Comparison of ENCODE assay signal across 8 mouse cellular contexts in genomic region chr13:92041584-92042563, GRCm38 (mm10).
DNase-seq lines count a peak whose midpoint lies in the region; ATAC-seq and TF ChIP-seq lines count a peak whose summit lies in the region.

No protein-coding gene starts in this region.

- H3K27me3 ChIP-seq in kidney, postnatal 0 days (ENCODE audit: insufficient read depth, low read length), result no peaks in the 10 kb centered on the region
- H3K27me3 ChIP-seq in forebrain, embryonic 12.5 days, result no peaks in the 10 kb centered on the region
- H3K27me3 ChIP-seq in small intestine, adult 2 months (ENCODE audit: control insufficient read depth, insufficient read depth, low read length), result no peaks in the 10 kb centered on the region

- no peak overlapping the region for H3K4me2 ChIP-seq in kidney, postnatal 0 days (ENCODE audit: low read length)
- H3K4me2 ChIP-seq in forebrain, embryonic 12.5 days, result no peak overlapping the region

- H3K9ac ChIP-seq in kidney, postnatal 0 days (ENCODE audit: low read depth, low read length), result no peak overlapping the region
- no peak overlapping the region for H3K9ac ChIP-seq in forebrain, embryonic 12.5 days

- no peak for TF ChIP-seq CTCF in kidney, postnatal 0 days (IDR thresholded peaks at IDR 0.05; ENCODE audit: low read depth)
- no peak for TF ChIP-seq CTCF in small intestine, adult 2 months (IDR thresholded peaks at IDR 0.05; ENCODE audit: extremely low read depth, insufficient read length, insufficient replicate concordance, low read depth, low read length)

- no peak overlapping the region for H3K4me3 ChIP-seq in kidney, postnatal 0 days (replicated peaks; ENCODE audit: low read depth, low read length)
- H3K4me3 ChIP-seq in forebrain, embryonic 12.5 days (replicated peaks), result no peak overlapping the region
- no peak overlapping the region for H3K4me3 ChIP-seq in small intestine, adult 2 months (ENCODE audit: low read depth, low read length)

- no peak overlapping the region for H3K27ac ChIP-seq in kidney, postnatal 0 days
- H3K27ac ChIP-seq in forebrain, embryonic 12.5 days, result 0 out of 2 replicates have a peak overlapping the region, but pooled peaks have one; percentile 19
- peak overlapping the region; percentile 80 for H3K27ac ChIP-seq in small intestine, adult 2 months (ENCODE audit: insufficient read depth, low read depth, low read length)

- no peak for TF ChIP-seq POLR2A in small intestine, adult 2 months (IDR thresholded peaks at IDR 0.05; ENCODE audit: low read depth, low read length)

- H3K9me3 ChIP-seq in kidney, postnatal 0 days (replicated peaks; ENCODE audit: low read length), result no peaks in the 10 kb centered on the region
- H3K9me3 ChIP-seq in forebrain, embryonic 12.5 days, result no peaks in the 10 kb centered on the region

- WGBS in kidney, postnatal 0 days, result 42% methylated on average over 8 of the region's 8 CpGs
- WGBS in forebrain, embryonic 12.5 days, result 39% methylated on average over 8 of the region's 8 CpGs
- 20% methylated on average over 8 of the region's 8 CpGs for WGBS in large intestine, adult 2 months
- 13% methylated on average over 8 of the region's 8 CpGs for WGBS in small intestine, adult 2 months

- peaks cover 3% of the 10 kb centered on the region; the same call in 1 of the 2 replicates for H3K4me1 ChIP-seq in kidney, postnatal 0 days (replicated peaks; ENCODE audit: insufficient read depth, low read length)
- H3K4me1 ChIP-seq in forebrain, embryonic 12.5 days, result peaks cover 10% of the 10 kb centered on the region
- H3K4me1 ChIP-seq in small intestine, adult 2 months (ENCODE audit: control insufficient read depth, insufficient read depth, insufficient read length, low read length), result peaks cover 17% of the 10 kb centered on the region

- H3K36me3 ChIP-seq in kidney, postnatal 0 days (ENCODE audit: insufficient read depth, low read length), result no peaks in the 10 kb centered on the region
- no peaks in the 10 kb centered on the region for H3K36me3 ChIP-seq in forebrain, embryonic 12.5 days (replicated peaks)
- H3K36me3 ChIP-seq in small intestine, adult 2 months (ENCODE audit: control insufficient read depth, insufficient read depth, low read length), result peaks cover 2% of the 10 kb centered on the region

- peak; percentile 24 for DNase-seq in kidney, postnatal 0 days (ENCODE audit: low spot score)
- no peak for DNase-seq in kidney, adult 18-20 months
- DNase-seq in large intestine, adult 2 months (ENCODE audit: low read depth, low spot score), result peak; percentile 28
- DNase-seq in adrenal gland, postnatal 4 days (ENCODE audit: low spot score in 2 of 2), result no peak
- no peak for DNase-seq in spleen, adult 12 weeks (ENCODE audit: low spot score)
- DNase-seq in cerebellum, postnatal 25 days, result no peak

- no peak for ATAC-seq in kidney, postnatal 0 days (replicated peaks; ENCODE audit: low FRiP score, low read depth)
- peak; percentile 73 for ATAC-seq in forebrain, embryonic 12.5 days (ENCODE audit: low FRiP score)

Comparison
In these comparisons a context has a peak if more than half of its experiments do, and no peak if none do; other contexts are left out.
1. DNase-seq: peak in kidney, postnatal 0 days (single experiment) and large intestine, adult 2 months (single experiment); none in kidney, adult 18-20 months (single experiment), adrenal gland, postnatal 4 days (0 of 2), spleen, adult 12 weeks (single experiment) and cerebellum, postnatal 25 days (0 of 2).